9 mouse cellular contexts compared by ENCODE assay signal in the genomic region with DNA sequence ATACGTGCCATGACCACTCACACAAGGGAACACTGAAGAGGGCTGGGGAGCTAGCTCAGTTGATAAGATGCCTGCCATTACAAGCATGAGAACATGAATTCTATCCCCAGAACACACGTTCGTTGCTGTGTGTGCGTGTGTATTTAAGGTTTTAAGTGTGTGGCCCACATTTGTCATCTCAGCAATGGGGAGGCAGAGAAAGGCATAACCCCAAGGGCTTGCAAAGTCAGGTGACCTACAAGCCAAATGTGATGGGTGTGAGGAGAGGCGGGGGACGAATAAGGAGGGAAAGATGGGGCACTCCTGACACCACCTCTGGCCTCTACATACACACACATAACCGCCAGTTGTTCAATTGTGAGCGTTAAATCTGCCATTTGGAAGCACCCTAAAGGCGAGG.
DNase-seq lines count a peak whose midpoint lies in the region; ATAC-seq and TF ChIP-seq lines count a peak whose summit lies in the region.
"Had no signal": no experiment of that assay in that cellular context is flagged by ENCODE, and none has a peak within 500 bp of the region (broad histone marks: within the 10 kb centered on the region; RNA-seq: fewer than 3 reads in every experiment).

No protein-coding gene starts in this region.

- H3K27me3 ChIP-seq in liver, embryonic 11.5 days (replicated peaks; ENCODE audit: control insufficient read depth, insufficient read depth, low read length) = no peaks in the 10 kb centered on the region
- H3K27me3 ChIP-seq in embryonic facial prominence, embryonic 13.5 days = no peaks in the 10 kb centered on the region
- no peaks in the 10 kb centered on the region for H3K27me3 ChIP-seq in limb, embryonic 10.5 days (ENCODE audit: low read depth, poor library complexity, severe bottlenecking)

- TF ChIP-seq CTCF in olfactory bulb, adult 2 months (IDR thresholded peaks at IDR 0.05; ENCODE audit: insufficient read depth, low read depth, low read length) = no peak

- H3K4me1 ChIP-seq in liver, embryonic 11.5 days (replicated peaks; ENCODE audit: control insufficient read depth, insufficient read depth, low read length) = peaks cover 7% of the 10 kb centered on the region
- H3K4me1 ChIP-seq in embryonic facial prominence, embryonic 13.5 days = peaks cover 10% of the 10 kb centered on the region
- H3K4me1 ChIP-seq in limb, embryonic 10.5 days = peaks cover 15% of the 10 kb centered on the region
- peaks cover 3% of the 10 kb centered on the region; the same call in 1 of the 2 replicates for H3K4me1 ChIP-seq in olfactory bulb, adult 2 months (ENCODE audit: control insufficient read depth, insufficient read depth, low read length)

- H3K27ac ChIP-seq in liver, embryonic 11.5 days (ENCODE audit: low read depth, low read length) = peak overlapping the region; percentile 70; the same call in 1 of the 2 replicates
- peak overlapping the region; percentile 97; the same call in 1 of the 2 replicates for H3K27ac ChIP-seq in embryonic facial prominence, embryonic 13.5 days
- peak overlapping the region; percentile 97 for H3K27ac ChIP-seq in limb, embryonic 10.5 days
- H3K27ac ChIP-seq in olfactory bulb, adult 2 months (ENCODE audit: insufficient read depth, low read depth, low read length) = no peak overlapping the region

- DNase-seq in liver, embryonic 11.5 days (ENCODE audit: low spot score) = no peak
- DNase-seq in liver = no peak
- DNase-seq in limb, embryonic 10.5 days (ENCODE audit: low spot score) = no peak
- no peak for DNase-seq in kidney, postnatal 4 days
- DNase-seq in cerebellum, postnatal 14 days = no peak
- DNase-seq in gastrocnemius, adult 8-10 months (ENCODE audit: low spot score in 2 of 2) = no peak
- DNase-seq: kidney, postnatal 25 days had no signal

- H3K4me3 ChIP-seq in liver, embryonic 11.5 days (ENCODE audit: low read depth, low read length) = peak overlapping the region; percentile 71
- peak overlapping the region; percentile 50 for H3K4me3 ChIP-seq in embryonic facial prominence, embryonic 13.5 days
- peak overlapping the region; percentile 70 for H3K4me3 ChIP-seq in limb, embryonic 10.5 days
- H3K4me3 ChIP-seq in olfactory bulb, adult 2 months (ENCODE audit: insufficient read depth, low read depth, low read length) = 0 out of 2 replicates have a peak overlapping the region, but pooled peaks have one; percentile 99

- ATAC-seq in liver, embryonic 11.5 days (replicated peaks; ENCODE audit: low FRiP score) = no peak
- ATAC-seq in embryonic facial prominence, embryonic 13.5 days (ENCODE audit: insufficient number of reproducible peaks, insufficient read depth, low FRiP score, low TSS enrichment, low read depth) = no peak

- no peak for TF ChIP-seq POLR2A in olfactory bulb, adult 2 months (IDR thresholded peaks at IDR 0.05; ENCODE audit: insufficient read depth, low read depth, low read length)

- WGBS in liver, embryonic 11.5 days = 77% methylated on average over 9 of the region's 9 CpGs
- 75% methylated on average over 9 of the region's 9 CpGs for WGBS in embryonic facial prominence, embryonic 13.5 days
- 73% methylated on average over 9 of the region's 9 CpGs for WGBS in limb, embryonic 10.5 days
- WGBS in olfactory bulb, adult 2 months = 86% methylated on average over 9 of the region's 9 CpGs

- no peaks in the 10 kb centered on the region for H3K9me3 ChIP-seq in liver, embryonic 11.5 days (ENCODE audit: control insufficient read depth, low read length)
- H3K9me3 ChIP-seq in embryonic facial prominence, embryonic 13.5 days = no peaks in the 10 kb centered on the region
- H3K9me3 ChIP-seq in limb, embryonic 10.5 days (replicated peaks) = no peaks in the 10 kb centered on the region

- peak overlapping the region; percentile 71 for H3K4me2 ChIP-seq in liver, embryonic 11.5 days
- H3K4me2 ChIP-seq in embryonic facial prominence, embryonic 13.5 days = peak overlapping the region; percentile 62

- no peaks in the 10 kb centered on the region for H3K36me3 ChIP-seq in liver, embryonic 11.5 days (ENCODE audit: control insufficient read depth, insufficient read depth, low read length)
- H3K36me3 ChIP-seq in embryonic facial prominence, embryonic 13.5 days = no peaks in the 10 kb centered on the region
- H3K36me3 ChIP-seq in limb, embryonic 10.5 days = no peaks in the 10 kb centered on the region

- H3K9ac ChIP-seq in liver, embryonic 11.5 days (ENCODE audit: low read depth, low read length) = peak overlapping the region; percentile 67
- H3K9ac ChIP-seq in embryonic facial prominence, embryonic 13.5 days = peak overlapping the region; percentile 73; the same call in 1 of the 2 replicates
